Mouse (Mus musculus) splenic B cell, adult 2 months (primary cell): ENCODE data around the gene Nup98.
A peak's percentile ranks its signal among the peaks of the same experiment; 100 is the strongest.

Experiments
- DNase-seq: peaks from one replicate; pipeline ENCODE4 v3.0.0-alpha.2; 2011; ENCODE audit warnings: low read depth, low spot score
- H3K27me3 ChIP-seq: 2 replicates; pipeline ENCODE4 v1.6.1; 2012; ENCODE audit warnings: mild to moderate bottlenecking, low read length, moderate library complexity, mixed read lengths; ENCODE audit not compliant: control insufficient read depth, poor library complexity, insufficient read depth, severe bottlenecking
- H3K36me3 ChIP-seq: 2 replicates; pipeline ENCODE4 v1.6.1; 2012; ENCODE audit warnings: mild to moderate bottlenecking, low read length, moderate library complexity, mixed read lengths; ENCODE audit not compliant: control insufficient read depth, poor library complexity, insufficient read depth, severe bottlenecking

Gene Nup98

DNA sequence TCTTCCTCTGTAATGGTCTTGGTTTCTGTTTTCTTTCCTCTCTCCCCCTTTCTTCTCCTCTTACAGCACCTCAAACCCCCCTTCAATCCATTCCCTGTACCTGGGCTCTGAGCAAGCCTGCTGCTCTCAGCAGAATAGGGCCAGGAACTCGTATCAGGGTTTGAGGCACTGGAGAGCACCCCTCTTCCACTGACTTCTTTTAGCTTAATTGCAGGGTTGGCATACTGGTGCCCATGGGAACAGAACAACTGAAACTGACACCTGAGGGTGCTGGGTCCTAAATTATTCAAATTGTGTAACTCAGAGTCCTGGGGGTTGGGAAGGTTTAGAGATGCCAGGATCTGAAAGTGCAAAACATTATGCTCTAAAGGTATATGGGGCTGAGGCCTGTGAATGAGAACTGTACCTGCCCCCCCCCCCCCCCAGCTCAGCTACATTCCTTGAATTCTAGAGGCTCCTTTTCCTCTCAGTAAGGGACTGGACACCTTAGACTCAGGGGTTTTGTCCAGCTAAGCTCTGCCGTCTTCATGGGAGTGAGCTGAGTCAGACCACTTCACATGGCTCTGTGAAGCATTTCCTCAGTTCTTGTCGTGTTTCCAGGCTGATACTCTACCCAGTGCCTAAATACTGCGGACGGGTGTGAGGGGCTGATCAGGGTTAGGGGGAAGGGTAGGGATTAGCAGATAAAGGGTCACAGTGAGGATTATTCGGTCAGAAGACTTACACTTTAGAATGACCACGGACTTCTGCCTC is 93.2 kb downstream of the Nup98 start, which contains the start of gene Chrna10:
TSS of gene Chrna10 (minus strand) at position 250 of the 753 bp plus-strand sequence.
- no peak for DNase-seq
- Histone ChIP-seq H3K27me3 (no peaks in the 10 kb centered on the region), H3K36me3 (peaks cover 6% of the 10 kb centered on the region; the same call in 1 of the 2 replicates)

DNA sequence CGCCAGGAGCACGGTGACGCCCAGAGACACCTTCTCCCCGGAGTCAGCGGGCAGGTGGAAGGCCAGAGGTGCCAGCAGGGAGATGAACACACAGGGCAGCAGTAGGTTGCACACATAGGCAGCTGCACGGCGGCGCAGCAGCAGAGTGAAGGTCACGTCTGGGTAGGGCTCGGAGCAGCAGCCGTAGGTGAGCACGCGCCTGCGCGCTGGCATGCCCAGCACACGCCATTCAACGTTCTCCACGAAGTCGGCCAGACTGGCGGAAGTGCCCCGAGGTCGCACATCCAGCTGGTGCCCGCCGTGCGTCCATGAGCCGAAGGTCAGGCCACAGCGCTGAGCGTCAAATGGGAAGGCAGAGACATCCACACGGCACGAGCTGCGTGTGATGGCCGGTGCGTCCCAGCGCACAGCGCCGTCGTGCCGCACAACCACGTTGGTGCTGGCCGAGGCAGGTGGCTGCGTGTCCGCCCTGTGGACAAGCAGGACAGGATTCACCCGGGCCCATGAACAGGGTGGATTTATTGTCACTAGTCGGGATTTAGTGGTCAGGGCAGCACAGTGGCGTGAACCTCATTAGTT is 96.7 kb downstream of the Nup98 start:
- Histone ChIP-seq H3K36me3 (no peaks in the 10 kb centered on the region), H3K27me3 (no peaks in the 10 kb centered on the region)
- no peak for DNase-seq

DNA sequence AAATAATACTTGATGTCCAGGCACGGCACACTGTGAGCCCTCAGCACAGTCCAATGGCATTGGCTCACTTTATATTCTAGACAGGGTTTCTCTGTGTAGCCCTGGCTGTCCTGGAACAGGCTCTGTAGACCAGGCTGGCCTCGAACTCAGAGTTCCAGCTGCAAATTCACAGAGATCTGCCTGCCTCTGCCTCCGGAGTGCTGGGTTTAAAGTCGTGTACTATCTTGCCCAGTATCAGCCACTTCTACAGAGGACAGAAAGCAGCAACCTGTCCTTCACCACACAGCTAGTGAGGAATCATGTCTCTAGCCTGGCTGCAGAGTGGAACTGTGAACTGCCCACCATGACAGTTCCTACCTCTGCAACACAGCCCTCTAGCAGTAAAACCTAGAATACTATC is 100.2 kb downstream of the Nup98 start:
- no peaks in the 10 kb centered on the region for H3K36me3 ChIP-seq
- no peak for DNase-seq
- no peaks in the 10 kb centered on the region; the same call in 1 of the 2 replicates for H3K27me3 ChIP-seq

DNA sequence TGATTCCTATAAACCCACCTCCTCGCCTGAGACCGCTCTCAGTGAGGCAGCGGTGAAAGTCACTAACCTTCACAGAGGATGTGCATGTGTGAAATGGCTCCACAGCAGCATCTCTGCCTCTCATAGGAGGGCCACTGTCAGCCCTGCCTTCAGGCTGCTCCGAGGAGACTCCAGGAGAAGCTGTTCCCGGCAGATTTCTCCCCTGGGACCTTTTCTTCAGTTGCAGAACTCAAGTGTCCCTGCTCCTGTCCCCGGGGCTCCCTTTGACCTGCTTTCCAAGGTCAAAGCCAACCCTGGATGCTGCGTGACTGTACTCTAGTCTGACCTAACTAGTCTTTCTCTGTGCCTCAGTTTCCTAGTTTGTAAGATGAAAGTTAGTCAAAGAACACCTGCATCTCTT is 100.8 kb downstream of the Nup98 start, which contains the start of gene Art5:
TSS of gene Art5 (minus strand) at position 319 of the 400 bp plus-strand sequence.
- Histone ChIP-seq H3K36me3 (no peaks in the 10 kb centered on the region), H3K27me3 (no peaks in the 10 kb centered on the region; the same call in 1 of the 2 replicates)
- no peak for DNase-seq

DNA sequence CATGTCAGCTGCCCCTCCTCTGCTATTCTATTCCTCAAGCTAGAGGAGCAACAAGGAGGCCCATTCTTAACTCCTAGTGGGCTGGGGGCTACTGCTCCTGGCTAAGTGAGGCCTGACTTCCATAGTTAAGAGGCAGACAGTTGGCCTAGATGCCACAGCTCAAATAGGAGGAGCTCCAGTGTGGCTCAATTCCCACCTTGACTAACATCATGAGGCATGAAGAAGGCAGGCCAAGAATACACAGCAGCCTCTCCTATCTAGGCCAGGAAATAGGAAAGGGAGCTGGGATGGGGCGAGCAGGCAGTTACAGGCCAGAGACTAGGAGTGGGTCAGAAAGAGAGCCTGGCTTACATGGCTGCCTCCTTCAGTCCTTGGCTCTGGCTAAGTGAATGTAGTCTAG is 101.8 kb downstream of the Nup98 start:
- H3K36me3 ChIP-seq: no peaks in the 10 kb centered on the region
- H3K27me3 ChIP-seq: no peaks in the 10 kb centered on the region; the same call in 1 of the 2 replicates
- DNase-seq: no peak

DNA sequence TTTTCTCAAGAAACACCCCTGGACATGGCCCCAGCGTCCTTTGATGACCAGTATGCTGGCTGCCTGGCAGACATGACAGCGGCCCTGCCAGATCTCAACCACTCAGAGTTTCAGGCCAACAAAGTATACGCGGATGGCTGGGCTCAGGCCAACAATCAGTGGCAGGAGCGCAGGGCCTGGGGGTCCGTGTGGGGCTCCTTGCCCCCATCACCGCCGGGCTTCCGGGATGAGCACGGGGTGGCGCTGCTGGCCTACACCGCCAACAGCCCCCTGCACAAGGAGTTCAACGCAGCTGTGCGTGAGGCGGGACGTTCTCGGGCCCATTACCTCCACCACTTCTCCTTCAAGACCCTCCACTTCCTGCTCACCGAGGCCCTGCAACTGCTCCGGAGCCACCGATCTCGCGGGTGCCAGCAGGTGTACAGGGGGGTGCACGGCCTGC is 103.3 kb downstream of the Nup98 start:
- peak; percentile 14 for DNase-seq
- no peaks in the 10 kb centered on the region; the same call in 1 of the 2 replicates for H3K27me3 ChIP-seq
- no peaks in the 10 kb centered on the region for H3K36me3 ChIP-seq

DNA sequence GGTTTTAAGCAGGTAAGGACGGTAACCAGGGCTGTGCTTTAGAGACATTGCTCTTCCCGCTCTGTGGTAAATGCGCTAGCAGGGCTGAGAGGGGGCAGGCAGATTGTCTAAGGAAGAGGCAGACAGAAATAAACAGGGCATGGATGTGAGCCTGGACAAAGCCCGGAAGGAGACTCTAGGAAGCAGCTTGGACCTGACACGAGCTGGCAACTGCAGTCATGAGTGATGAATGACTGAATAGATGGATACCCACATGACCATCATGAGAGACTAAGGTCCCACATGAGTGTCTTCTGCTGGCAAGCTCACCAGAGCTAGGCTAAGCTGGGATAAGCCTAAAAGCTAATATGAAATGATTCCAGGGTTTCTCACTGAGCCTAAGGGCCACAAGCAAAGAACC is 105.8 kb downstream of the Nup98 start:
- no peaks in the 10 kb centered on the region; the same call in 1 of the 2 replicates for H3K27me3 ChIP-seq
- DNase-seq: no peak
- no peaks in the 10 kb centered on the region for H3K36me3 ChIP-seq

DNA sequence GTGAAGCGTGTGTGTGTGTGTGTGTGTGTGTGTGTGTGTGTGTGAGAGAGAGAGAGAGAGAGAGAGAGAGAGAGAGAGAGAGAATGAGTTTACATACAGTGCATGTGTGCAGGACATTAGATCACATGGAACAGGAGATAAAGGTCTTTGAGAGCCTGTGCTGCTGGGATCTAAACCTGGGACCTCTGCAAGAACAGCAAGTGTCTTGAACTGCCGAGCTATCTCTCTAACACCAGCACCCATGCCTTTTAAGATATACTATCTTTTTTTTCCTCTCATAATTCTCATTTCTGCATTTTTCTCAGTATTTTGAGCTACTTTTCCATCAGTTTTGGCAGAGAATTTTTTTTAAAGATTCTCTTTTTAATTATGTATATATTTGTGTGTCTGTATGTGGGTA is 106.4 kb downstream of the Nup98 start:
- no peaks in the 10 kb centered on the region; the same call in 1 of the 2 replicates for H3K27me3 ChIP-seq
- H3K36me3 ChIP-seq: no peaks in the 10 kb centered on the region
- DNase-seq: no peak

DNA sequence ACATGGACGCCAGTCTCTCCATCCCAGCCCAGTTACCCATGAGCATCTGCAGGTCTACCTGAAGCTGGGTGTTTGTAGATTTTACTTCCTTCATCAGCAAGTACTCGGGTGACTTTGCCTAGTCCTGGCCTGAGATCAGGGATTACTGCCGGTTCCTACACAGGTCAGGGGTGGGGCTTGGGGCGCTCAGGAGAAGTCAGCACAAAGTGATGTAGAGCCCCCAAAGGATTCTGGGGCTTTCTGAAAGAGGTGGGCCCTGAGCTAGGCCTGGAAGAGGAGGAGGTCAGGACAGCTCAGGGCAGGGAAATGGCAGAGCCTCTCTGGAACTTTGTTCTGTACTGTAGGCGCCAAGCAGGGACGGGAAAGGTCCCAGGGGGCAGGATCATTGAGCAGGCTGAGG is 107.3 kb downstream of the Nup98 start:
- Histone ChIP-seq H3K36me3 (no peaks in the 10 kb centered on the region), H3K27me3 (no peaks in the 10 kb centered on the region; the same call in 1 of the 2 replicates)
- no peak for DNase-seq

DNA sequence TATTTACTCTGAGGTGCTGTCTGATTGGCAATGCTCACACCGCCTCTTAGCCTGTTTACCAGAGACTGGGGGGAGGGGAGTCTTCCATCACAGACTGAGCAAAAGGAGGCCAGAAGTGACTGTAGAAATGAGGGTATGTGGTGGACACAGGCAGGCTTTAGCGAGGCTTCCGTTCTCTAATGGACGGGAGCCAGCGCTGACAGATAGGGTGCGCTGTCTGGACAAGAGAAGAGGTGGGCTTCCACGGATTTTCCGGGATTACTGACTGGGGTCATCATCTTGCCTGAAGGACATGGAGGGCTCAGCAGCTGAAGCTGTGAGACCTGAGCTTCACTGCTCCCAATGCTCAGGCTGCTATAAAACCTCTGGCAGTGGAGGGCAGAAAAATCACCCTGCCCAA is 107.7 kb downstream of the Nup98 start:
- no peak for DNase-seq
- H3K27me3 ChIP-seq: no peaks in the 10 kb centered on the region; the same call in 1 of the 2 replicates
- no peaks in the 10 kb centered on the region for H3K36me3 ChIP-seq

DNA sequence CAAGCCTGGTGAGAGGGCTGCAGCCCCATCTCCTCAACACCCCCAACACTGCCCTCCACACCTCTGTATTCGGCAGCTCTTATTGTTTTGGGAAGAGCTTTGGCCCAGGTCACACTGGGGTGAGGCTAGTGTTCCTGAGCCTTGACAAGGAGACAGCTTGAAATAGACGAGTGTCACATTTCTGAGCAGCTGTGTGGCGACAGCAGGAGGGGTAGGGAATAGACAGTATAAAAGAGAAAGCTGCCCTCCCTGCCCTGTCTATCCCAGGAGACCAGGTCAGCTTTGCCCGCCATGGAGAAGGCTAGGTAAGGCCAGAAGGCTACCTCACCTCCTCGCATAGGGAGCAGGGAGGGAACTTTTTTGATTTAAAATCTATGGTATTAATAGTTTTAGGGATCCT is 108.5 kb downstream of the Nup98 start, which contains the start of gene Art1:
TSS of gene Art1 (plus strand) at position 257 of the 400 bp plus-strand sequence.
- H3K27me3 ChIP-seq: no peaks in the 10 kb centered on the region
- no peaks in the 10 kb centered on the region for H3K36me3 ChIP-seq
- DNase-seq: no peak

DNA sequence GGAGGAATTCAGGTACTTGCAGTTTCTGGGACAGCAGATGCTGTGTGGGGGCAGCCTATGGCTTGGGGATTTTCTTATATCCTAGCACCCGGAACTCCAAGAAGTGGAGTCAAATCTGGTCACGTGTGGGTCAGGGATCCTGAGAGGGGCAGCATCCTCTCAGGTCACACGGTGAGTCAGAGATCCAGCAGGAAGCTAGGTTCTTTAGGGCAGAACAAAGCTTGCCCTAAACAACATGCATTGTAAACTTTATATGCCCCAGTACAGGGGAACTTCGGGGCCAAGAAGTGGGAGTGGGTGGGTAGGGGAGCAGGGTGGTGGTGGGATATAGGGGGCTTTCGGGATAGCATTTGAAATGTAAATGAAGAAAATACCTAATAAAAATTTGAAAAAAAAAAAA is 109.1 kb downstream of the Nup98 start:
- H3K36me3 ChIP-seq: no peaks in the 10 kb centered on the region
- DNase-seq: no peak
- no peaks in the 10 kb centered on the region for H3K27me3 ChIP-seq

DNA sequence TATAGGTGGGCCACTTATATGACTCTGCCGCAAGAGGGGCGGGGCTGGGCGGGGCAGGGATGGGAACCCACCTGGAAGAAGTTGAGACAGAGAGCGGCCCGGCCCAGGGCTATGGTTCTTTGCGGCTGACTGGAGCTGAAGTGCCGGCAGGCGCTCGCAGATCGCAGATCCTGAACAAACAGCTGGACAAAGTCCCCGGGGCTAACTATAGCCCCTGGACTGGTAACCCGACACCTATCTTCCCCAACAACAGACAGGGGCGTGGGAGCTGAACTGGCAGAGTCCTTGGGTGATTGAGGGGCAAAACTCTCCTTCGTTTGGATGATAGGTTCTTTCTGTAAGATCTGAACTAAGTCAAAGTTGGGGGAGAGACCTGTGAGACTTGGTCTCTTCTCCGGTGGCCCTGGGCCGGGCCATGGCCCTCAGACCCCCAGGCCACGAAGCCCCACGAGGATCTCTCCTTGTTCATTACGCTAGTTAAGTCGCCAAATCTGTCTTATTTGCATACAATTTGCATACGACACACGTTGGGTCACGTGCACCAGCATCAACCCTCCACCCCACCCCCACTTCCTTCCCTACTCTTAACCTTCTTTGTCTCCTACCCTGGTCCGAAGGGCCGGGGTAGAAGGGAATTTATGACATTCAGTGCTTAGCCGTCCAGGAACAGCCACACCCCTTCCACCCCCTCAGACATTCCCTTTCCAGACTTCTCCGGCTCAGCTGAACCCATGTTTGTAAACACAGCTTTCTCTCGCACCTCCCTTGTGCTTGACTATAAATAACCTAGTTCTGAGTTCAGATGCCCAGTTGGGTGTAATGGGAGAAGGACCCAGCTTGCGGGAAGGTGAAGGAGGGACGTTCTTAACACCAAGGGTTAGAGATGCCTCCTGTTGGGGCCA is 110.0 kb downstream of the Nup98 start:
- H3K36me3 ChIP-seq: no peaks in the 10 kb centered on the region
- H3K27me3 ChIP-seq: no peaks in the 10 kb centered on the region
- DNase-seq: peak; percentile 87

DNA sequence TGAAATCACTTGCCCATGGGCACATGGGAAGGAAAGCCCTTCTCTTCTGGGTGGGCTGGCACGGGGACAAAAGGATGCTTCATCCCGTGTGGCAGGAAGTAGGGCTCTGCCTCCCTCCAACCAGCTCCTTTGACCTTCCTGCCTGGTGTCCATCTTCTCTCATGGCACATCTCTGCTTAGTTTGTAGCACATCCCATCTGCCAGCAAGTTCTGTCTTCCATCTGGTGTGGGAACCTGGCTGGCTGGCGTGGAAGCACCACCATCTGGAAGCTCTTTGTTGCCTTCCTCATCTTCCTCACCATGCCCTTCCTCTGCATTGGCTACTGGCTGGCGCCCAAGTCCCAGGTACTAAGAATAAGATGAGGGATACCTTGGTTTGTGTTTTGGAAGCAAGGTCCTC is 122.6 kb downstream of the Nup98 start:
- Histone ChIP-seq H3K36me3 (no peaks in the 10 kb centered on the region), H3K27me3 (no peaks in the 10 kb centered on the region; the same call in 1 of the 2 replicates)
- no peak for DNase-seq
